Mouse (Mus musculus): ENCODE measurements at regions not wholly inside any gene's neighbourhood (a gene's known extent, or its start where the extent isn't known, plus 50 kb on each side); places are given as distances from the start of the nearest gene placed in this dataset.

GRCm38 (mm10) chr11:51911481-51911880, 54.0 kb upstream of the Jade2 start:
- DNase-seq (ENCODE audit: low spot score): no peak

GRCm38 (mm10) chr11:51915656-51916032, 51.8 kb upstream of the Cdkn2aipnl start:
- DNase-seq (ENCODE audit: low spot score): no peak

- peak; percentile 93 for DNase-seq (ENCODE audit: low spot score)
Observed at GRCm38 (mm10) chr11:51916033-51916929, 51.2 kb upstream of the Cdkn2aipnl start.
